Mouse (Mus musculus) embryonic fibroblast, embryonic 13.5 days (primary cell): ENCODE results near the gene Insrr.

Source experiments
- CTCF ChIP-seq: IDR thresholded peaks from 2 replicates; pipeline ENCODE4 v1.5.1; 2011; ENCODE audit warnings: mild to moderate bottlenecking, control low read depth, low read length, moderate library complexity, borderline replicate concordance; ENCODE audit not compliant: insufficient read depth
- POLR2A ChIP-seq: IDR thresholded peaks from 2 replicates; pipeline ENCODE4 v1.6.1; 2011; ENCODE audit warnings: low read depth, mild to moderate bottlenecking, control low read depth, low read length, moderate library complexity

GRCm38 (mm10) chr3:87770280-87770679 is 26.5 kb upstream of the Insrr start:
- no peak for TF ChIP-seq CTCF
- TF ChIP-seq POLR2A: no peak
